Mouse (Mus musculus): ENCODE measurements around the gene Adgrg3. TPM values are rescaled to one million over a fixed set of nuclear protein-coding genes. Genes with fewer than 3 reads are reported as not detected.

The Adgrg3 gene
- polyA plus RNA-seq (2015; fragmentation: Nextera tagmentation; extraction: Ambion mirVana) = 2.6 and 5.2 TPM in 2 replicates

GRCm38 (mm10) chr8:95017451-95017850 lies at the start of gene Adgrg3:
Gene Adgrg3 (plus strand): TSS chr8:95017692.
- no peak within 1 kb of the TSS for H3K4me3 ChIP-seq
- H3K9me3 ChIP-seq (replicated peaks) = no peaks in the 10 kb centered on the region
- no peaks in the 10 kb centered on the region for H3K27me3 ChIP-seq
- H3K9ac ChIP-seq = no peak within 1 kb of the TSS
- no peak within 1 kb of the TSS for H3K27ac ChIP-seq
- no peak within 1 kb of the TSS for H3K4me2 ChIP-seq
- 64% methylated on average over 11 of the region's 11 CpGs for WGBS
- no peak for ATAC-seq (replicated peaks; ENCODE audit: insufficient number of reproducible peaks, insufficient read depth, low FRiP score, low read depth)
- H3K36me3 ChIP-seq = no peaks in the 10 kb centered on the region
- peaks cover 2% of the 10 kb centered on the region; the same call in 1 of the 2 replicates for H3K4me1 ChIP-seq (replicated peaks)

DNA sequence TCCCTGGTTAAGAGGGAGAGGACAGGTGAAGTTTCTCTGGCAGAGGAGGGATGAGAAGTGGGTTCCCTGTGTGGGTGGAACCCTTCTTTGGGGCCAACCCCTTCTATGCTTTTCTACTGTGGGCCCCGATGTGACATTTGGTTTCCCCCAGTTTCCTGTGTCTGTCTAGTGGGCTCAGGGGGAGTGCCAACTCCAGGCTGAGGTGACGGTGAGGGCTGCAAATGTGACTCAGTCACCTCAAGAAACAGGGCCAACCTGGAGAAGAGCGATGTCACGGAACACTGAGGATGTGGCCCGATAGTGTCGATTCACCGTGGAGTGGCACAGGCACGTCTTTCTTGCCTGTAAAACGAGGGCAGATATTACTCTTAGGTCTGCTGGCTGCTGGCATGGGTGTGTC lies 44.2 kb upstream of the Adgrg3 start:
- no peak overlapping the region for H3K4me2 ChIP-seq
- no peak overlapping the region for H3K4me3 ChIP-seq
- no peaks in the 10 kb centered on the region for H3K9me3 ChIP-seq (replicated peaks)
- H3K27ac ChIP-seq = no peak overlapping the region
- H3K4me1 ChIP-seq (replicated peaks) = peaks cover 13% of the 10 kb centered on the region
- H3K27me3 ChIP-seq = 0 out of 2 replicates have a peak, but pooled peaks cover 12% of the 10 kb centered on the region
- no peak overlapping the region for H3K9ac ChIP-seq
- no peak for ATAC-seq (replicated peaks; ENCODE audit: insufficient number of reproducible peaks, insufficient read depth, low FRiP score, low read depth)
- WGBS = 84% methylated on average over 9 of the region's 9 CpGs
- no peaks in the 10 kb centered on the region for H3K36me3 ChIP-seq

GRCm38 (mm10) chr8:94973786-94974185 lies 43.7 kb upstream of the Adgrg3 start:
- WGBS = 78% methylated on average over 9 of the region's 9 CpGs
- Histone ChIP-seq H3K9me3 (replicated peaks) (no peaks in the 10 kb centered on the region), H3K27ac (no peak overlapping the region), H3K9ac (no peak overlapping the region), H3K4me1 (replicated peaks) (peaks cover 17% of the 10 kb centered on the region), H3K4me2 (no peak overlapping the region), H3K36me3 (no peaks in the 10 kb centered on the region), H3K4me3 (no peak overlapping the region), H3K27me3 (0 out of 2 replicates have a peak, but pooled peaks cover 12% of the 10 kb centered on the region)
- ATAC-seq (replicated peaks; ENCODE audit: insufficient number of reproducible peaks, insufficient read depth, low FRiP score, low read depth) = no peak

GRCm38 (mm10) chr8:94974467-94975165 lies 42.9 kb upstream of the Adgrg3 start, which contains the start of gene Adgrg1:
Gene Adgrg1 (plus strand): TSS chr8:94974751.
- no peak for ATAC-seq (replicated peaks; ENCODE audit: insufficient number of reproducible peaks, insufficient read depth, low FRiP score, low read depth)

DNA sequence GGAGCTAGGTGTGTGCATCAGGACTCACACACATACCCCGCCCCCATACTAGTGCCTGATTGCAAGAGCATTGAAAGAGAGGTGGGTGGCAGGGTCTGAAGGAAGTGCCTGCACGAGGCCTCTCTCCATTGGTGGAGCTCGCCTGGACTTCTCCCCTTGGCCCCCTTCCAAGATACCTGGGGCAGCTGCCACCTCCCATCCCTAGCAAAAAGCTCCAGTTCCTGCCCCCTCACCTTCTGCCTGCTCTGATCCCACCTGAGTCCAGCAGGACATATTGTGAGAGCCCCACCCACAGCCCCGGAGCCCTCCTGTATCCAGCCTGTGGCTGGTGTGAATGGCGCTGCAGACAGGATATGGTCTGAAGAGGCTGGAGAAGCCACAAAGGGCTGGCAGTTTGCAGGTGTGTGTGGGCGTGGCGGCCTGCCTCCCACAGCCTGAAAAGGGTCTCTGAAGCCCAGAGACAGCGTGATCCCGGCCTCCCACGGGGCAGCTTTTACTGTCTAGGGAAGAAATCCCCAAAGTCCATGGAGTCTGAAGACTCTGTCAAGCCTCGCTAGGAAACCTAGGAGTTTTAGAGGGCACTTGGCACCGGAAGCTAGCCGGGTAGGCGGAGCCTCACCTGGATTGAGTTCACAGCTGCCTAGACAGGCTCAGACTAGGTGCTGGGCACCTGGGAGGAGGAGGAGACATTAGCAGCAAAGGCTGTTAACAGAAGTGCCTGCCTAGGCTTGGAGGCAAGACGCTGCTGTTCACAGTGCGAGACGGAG lies 40.7 kb upstream of the Adgrg3 start:
- no peaks in the 10 kb centered on the region for H3K36me3 ChIP-seq
- H3K9ac ChIP-seq = no peak overlapping the region
- ATAC-seq (replicated peaks; ENCODE audit: insufficient number of reproducible peaks, insufficient read depth, low FRiP score, low read depth) = peak; percentile 16; the same call in 1 of the 2 replicates
- WGBS = 16% methylated on average over 17 of the region's 17 CpGs
- peak overlapping the region; percentile 50 for H3K4me2 ChIP-seq
- peak overlapping the region; percentile 25 for H3K4me3 ChIP-seq
- no peaks in the 10 kb centered on the region for H3K9me3 ChIP-seq (replicated peaks)
- peaks cover 33% of the 10 kb centered on the region for H3K4me1 ChIP-seq (replicated peaks)
- H3K27me3 ChIP-seq = 0 out of 2 replicates have a peak, but pooled peaks cover 14% of the 10 kb centered on the region
- peak overlapping the region; percentile 21; the same call in 1 of the 2 replicates for H3K27ac ChIP-seq

More at GRCm38 (mm10) chr8:94974467-94975165, 42.9 kb upstream of the Adgrg3 start, which contains the start of gene Adgrg1:
- Histone ChIP-seq H3K27ac (no peak within 1 kb of the TSS), H3K36me3 (no peaks in the 10 kb centered on the region), H3K4me3 (no peak within 1 kb of the TSS), H3K9me3 (replicated peaks) (no peaks in the 10 kb centered on the region), H3K4me2 (no peak within 1 kb of the TSS), H3K27me3 (0 out of 2 replicates have a peak, but pooled peaks cover 14% of the 10 kb centered on the region), H3K9ac (no peak within 1 kb of the TSS), H3K4me1 (replicated peaks) (peaks cover 22% of the 10 kb centered on the region)
- 40% methylated on average over 7 of the region's 7 CpGs for WGBS

GRCm38 (mm10) chr8:94978131-94978530 lies 39.4 kb upstream of the Adgrg3 start:
- Histone ChIP-seq H3K9me3 (replicated peaks) (no peaks in the 10 kb centered on the region), H3K36me3 (no peaks in the 10 kb centered on the region), H3K4me1 (replicated peaks) (peaks cover 39% of the 10 kb centered on the region), H3K27me3 (0 out of 2 replicates have a peak, but pooled peaks cover 14% of the 10 kb centered on the region), H3K27ac (no peak overlapping the region), H3K4me2 (peak overlapping the region; percentile 50; the same call in 1 of the 2 replicates), H3K4me3 (peak overlapping the region; percentile 25; the same call in 1 of the 2 replicates), H3K9ac (no peak overlapping the region)
- no peak for ATAC-seq (replicated peaks; ENCODE audit: insufficient number of reproducible peaks, insufficient read depth, low FRiP score, low read depth)
- 51% methylated on average over 9 of the region's 9 CpGs for WGBS

GRCm38 (mm10) chr8:94978593-94979319 lies 38.7 kb upstream of the Adgrg3 start:
- Histone ChIP-seq H3K27ac (no peak overlapping the region), H3K9ac (no peak overlapping the region), H3K9me3 (replicated peaks) (no peaks in the 10 kb centered on the region), H3K27me3 (0 out of 2 replicates have a peak, but pooled peaks cover 14% of the 10 kb centered on the region), H3K36me3 (no peaks in the 10 kb centered on the region), H3K4me1 (replicated peaks) (peaks cover 46% of the 10 kb centered on the region), H3K4me3 (peak overlapping the region; percentile 25; the same call in 1 of the 2 replicates), H3K4me2 (no peak overlapping the region; the same call in 1 of the 2 replicates)
- WGBS = 66% methylated on average over 13 of the region's 13 CpGs
- ATAC-seq (replicated peaks; ENCODE audit: insufficient number of reproducible peaks, insufficient read depth, low FRiP score, low read depth) = no peak

DNA sequence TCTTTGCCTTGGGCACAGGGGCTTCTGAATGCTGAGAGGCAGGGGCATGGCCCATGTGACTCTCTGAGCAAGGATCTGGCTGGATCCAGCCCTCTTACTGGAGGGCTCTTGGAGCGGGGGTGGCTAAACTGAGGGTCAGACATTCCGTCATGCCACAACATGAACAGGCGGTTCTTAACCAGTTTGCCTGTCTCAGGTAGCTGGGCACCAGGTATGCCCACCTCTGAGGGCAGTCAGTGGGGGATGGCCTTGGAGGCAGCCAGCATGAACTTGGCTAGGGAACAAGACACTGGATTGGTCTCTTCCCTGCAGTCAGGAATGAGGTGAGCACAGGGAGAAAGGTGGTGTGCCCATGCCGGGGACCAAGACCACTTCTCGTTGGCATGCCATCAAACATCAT lies 37.3 kb upstream of the Adgrg3 start:
- Histone ChIP-seq H3K4me2 (no peak overlapping the region), H3K9ac (no peak overlapping the region), H3K4me3 (no peak overlapping the region), H3K9me3 (replicated peaks) (no peaks in the 10 kb centered on the region), H3K36me3 (no peaks in the 10 kb centered on the region), H3K27me3 (0 out of 2 replicates have a peak, but pooled peaks cover 14% of the 10 kb centered on the region), H3K4me1 (replicated peaks) (peaks cover 60% of the 10 kb centered on the region), H3K27ac (no peak overlapping the region)
- 84% methylated on average over 5 of the region's 5 CpGs for WGBS
- ATAC-seq (replicated peaks; ENCODE audit: insufficient number of reproducible peaks, insufficient read depth, low FRiP score, low read depth) = no peak

GRCm38 (mm10) chr8:94980976-94981375 lies 36.5 kb upstream of the Adgrg3 start:
- Histone ChIP-seq H3K36me3 (no peaks in the 10 kb centered on the region), H3K9ac (no peak overlapping the region), H3K4me1 (replicated peaks) (peaks cover 62% of the 10 kb centered on the region), H3K4me2 (no peak overlapping the region), H3K27me3 (0 out of 2 replicates have a peak, but pooled peaks cover 6% of the 10 kb centered on the region), H3K27ac (no peak overlapping the region), H3K4me3 (no peak overlapping the region), H3K9me3 (replicated peaks) (no peaks in the 10 kb centered on the region)
- 47% methylated on average over 8 of the region's 8 CpGs for WGBS
- no peak for ATAC-seq (replicated peaks; ENCODE audit: insufficient number of reproducible peaks, insufficient read depth, low FRiP score, low read depth)

DNA sequence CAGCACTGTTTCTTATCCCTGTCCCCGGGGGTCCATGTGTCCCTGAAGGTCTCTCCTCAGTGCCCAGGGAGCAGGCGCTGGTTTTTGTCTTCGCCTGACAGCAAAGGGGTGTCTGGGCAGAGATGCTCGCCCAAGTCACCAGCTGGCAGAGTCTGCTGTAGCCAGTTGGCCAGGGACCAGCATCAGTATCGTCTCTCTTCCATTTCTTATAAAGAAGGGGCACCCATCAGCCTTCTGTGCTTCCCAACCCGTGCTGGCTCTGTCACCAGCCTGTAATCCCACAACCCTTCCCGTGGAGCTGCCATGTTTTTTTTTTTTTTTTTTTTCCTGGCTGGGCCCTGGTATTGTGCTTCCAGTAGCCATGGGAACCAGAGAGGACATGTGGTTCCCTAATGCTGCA lies 35.6 kb upstream of the Adgrg3 start:
- no peak overlapping the region for H3K4me3 ChIP-seq
- ATAC-seq (replicated peaks; ENCODE audit: insufficient number of reproducible peaks, insufficient read depth, low FRiP score, low read depth) = no peak
- no peak overlapping the region for H3K27ac ChIP-seq
- no peaks in the 10 kb centered on the region for H3K9me3 ChIP-seq (replicated peaks)
- WGBS = 64% methylated on average over 7 of the region's 7 CpGs
- no peak overlapping the region for H3K9ac ChIP-seq
- H3K4me1 ChIP-seq (replicated peaks) = peaks cover 65% of the 10 kb centered on the region
- no peaks in the 10 kb centered on the region for H3K36me3 ChIP-seq
- no peak overlapping the region for H3K4me2 ChIP-seq
- H3K27me3 ChIP-seq = 0 out of 2 replicates have a peak, but pooled peaks cover 2% of the 10 kb centered on the region
